Mouse (Mus musculus) intestine, embryonic 15.5 days (tissue): ENCODE results near the gene Sec22a. TPM values are rescaled to one million over a fixed set of nuclear protein-coding genes. Genes with fewer than 3 reads are reported as not detected.

ENCODE experiments used
- ATAC-seq: fragments of 200-750 bp; cut with Nextera tagmentation; 2 replicates; pipeline ENCODE4 v1.8.0; 2017; ENCODE audit warnings: moderate TSS enrichment, moderate library complexity
- H3K27ac ChIP-seq: fragments of 300-500 bp; sonication (generic); 2 replicates; pipeline ENCODE4 v1.5.1; 2015; ENCODE audit warnings: mild to moderate bottlenecking, inconsistent platforms
- H3K27me3 ChIP-seq: fragments of 300-500 bp; sonication (generic); replicated peaks from 2 replicates; pipeline ENCODE4 v1.6.1; 2015; ENCODE audit warnings: inconsistent platforms
- H3K36me3 ChIP-seq: fragments of 300-500 bp; sonication (generic); 2 replicates; pipeline ENCODE4 v1.6.1; 2015; ENCODE audit warnings: inconsistent platforms
- H3K4me1 ChIP-seq: fragments of 300-500 bp; sonication (generic); replicated peaks from 2 replicates; pipeline ENCODE4 v1.6.1; 2015; ENCODE audit warnings: inconsistent platforms
- H3K4me2 ChIP-seq: fragments of 300-500 bp; sonication (generic); replicated peaks from 2 replicates; pipeline ENCODE4 v1.6.1; 2015; ENCODE audit warnings: mild to moderate bottlenecking, inconsistent platforms
- H3K4me3 ChIP-seq: fragments of 300-500 bp; sonication (generic); replicated peaks from 2 replicates; pipeline ENCODE4 v1.5.1; 2015; ENCODE audit warnings: inconsistent platforms
- H3K9ac ChIP-seq: fragments of 300-500 bp; sonication (generic); 2 replicates; pipeline ENCODE4 v1.6.1; 2015; ENCODE audit warnings: inconsistent platforms
- H3K9me3 ChIP-seq: fragments of 300-500 bp; sonication (generic); 2 replicates; pipeline ENCODE4 v1.6.1; 2016; ENCODE audit warnings: inconsistent platforms
- WGBS: fragments of 180-500 bp; shearing (Covaris S2); methylation state at CpG from one replicate; pipeline ENCODE4 v1.1.7; 2015; 5-methylcytosine and 5-hydroxymethylcytosine counted together
- polyA plus RNA-seq: library from polyadenylated mRNA; unstranded; fragments of >200 nt; fragmentation: Nextera tagmentation; extraction: Ambion mirVana; gene quantifications from 2 replicates; pipeline ENCODE4 v1.2.1, GENCODE M21; 2015

The Sec22a gene
- polyA plus RNA-seq, 1 experiment from 2014 or later, result 54.3 TPM

- Histone ChIP-seq H3K4me2 (no peak overlapping the region), H3K9ac (no peak overlapping the region), H3K9me3 (no peaks in the 10 kb centered on the region), H3K27ac (no peak overlapping the region), H3K4me1 (no peaks in the 10 kb centered on the region; the same call in 1 of the 2 replicates), H3K4me3 (no peak overlapping the region), H3K36me3 (no peaks in the 10 kb centered on the region), H3K27me3 (no peaks in the 10 kb centered on the region)
- 89% methylated on average over 6 of the region's 6 CpGs for WGBS
- no peak for ATAC-seq
Measured at GRCm38 (mm10) chr16:35308486-35309143, 55.1 kb downstream of the Sec22a start.

GRCm38 (mm10) chr16:35308016-35308415, 55.7 kb downstream of the Sec22a start:
- no peak overlapping the region for H3K4me3 ChIP-seq
- H3K9me3 ChIP-seq, result no peaks in the 10 kb centered on the region
- no peaks in the 10 kb centered on the region for H3K27me3 ChIP-seq
- no peaks in the 10 kb centered on the region for H3K36me3 ChIP-seq
- no peak for ATAC-seq
- no peak overlapping the region for H3K9ac ChIP-seq
- no peaks in the 10 kb centered on the region; the same call in 1 of the 2 replicates for H3K4me1 ChIP-seq
- WGBS, result 87% methylated on average over 6 of the region's 6 CpGs
- no peak overlapping the region for H3K27ac ChIP-seq
- no peak overlapping the region for H3K4me2 ChIP-seq

GRCm38 (mm10) chr16:35307331-35307730, 56.4 kb downstream of the Sec22a start:
- H3K36me3 ChIP-seq, result no peaks in the 10 kb centered on the region
- no peak overlapping the region for H3K9ac ChIP-seq
- H3K4me1 ChIP-seq, result no peaks in the 10 kb centered on the region; the same call in 1 of the 2 replicates
- H3K4me2 ChIP-seq, result no peak overlapping the region
- H3K27ac ChIP-seq, result no peak overlapping the region
- H3K27me3 ChIP-seq, result no peaks in the 10 kb centered on the region
- ATAC-seq, result no peak
- no peaks in the 10 kb centered on the region for H3K9me3 ChIP-seq
- WGBS, result 82% methylated on average over 2 of the region's 2 CpGs
- no peak overlapping the region for H3K4me3 ChIP-seq

- Histone ChIP-seq H3K4me2 (no peak overlapping the region), H3K9ac (no peak overlapping the region), H3K9me3 (no peaks in the 10 kb centered on the region), H3K4me1 (no peaks in the 10 kb centered on the region; the same call in 1 of the 2 replicates), H3K4me3 (no peak overlapping the region), H3K27ac (no peak overlapping the region), H3K27me3 (no peaks in the 10 kb centered on the region), H3K36me3 (0 out of 2 replicates have a peak, but pooled peaks cover 3% of the 10 kb centered on the region)
- WGBS, result 80% methylated on average over 2 of the region's 2 CpGs
- no peak for ATAC-seq
Measured at GRCm38 (mm10) chr16:35306631-35307030, 57.1 kb downstream of the Sec22a start.

- Histone ChIP-seq H3K4me1 (no peaks in the 10 kb centered on the region), H3K27me3 (no peaks in the 10 kb centered on the region), H3K4me3 (no peak overlapping the region), H3K36me3 (0 out of 2 replicates have a peak, but pooled peaks cover 3% of the 10 kb centered on the region), H3K27ac (no peak overlapping the region), H3K9ac (no peak overlapping the region), H3K4me2 (no peak overlapping the region), H3K9me3 (no peaks in the 10 kb centered on the region)
- no peak for ATAC-seq
- WGBS, result 87% methylated on average over 7 of the region's 7 CpGs
Measured at GRCm38 (mm10) chr16:35305226-35305625, 58.5 kb downstream of the Sec22a start.

- no peak overlapping the region for H3K4me2 ChIP-seq
Measured at GRCm38 (mm10) chr16:35304416-35304815, 59.3 kb downstream of the Sec22a start.

GRCm38 (mm10) chr16:35303721-35304120, 60.0 kb downstream of the Sec22a start:
- no peaks in the 10 kb centered on the region for H3K4me1 ChIP-seq
- 91% methylated on average over 6 of the region's 6 CpGs for WGBS
- H3K4me3 ChIP-seq, result no peak overlapping the region
- no peak for ATAC-seq
- 0 out of 2 replicates have a peak, but pooled peaks cover 3% of the 10 kb centered on the region for H3K36me3 ChIP-seq
- H3K27ac ChIP-seq, result no peak overlapping the region
- no peaks in the 10 kb centered on the region for H3K27me3 ChIP-seq
- no peaks in the 10 kb centered on the region for H3K9me3 ChIP-seq
- H3K9ac ChIP-seq, result no peak overlapping the region
- no peak overlapping the region for H3K4me2 ChIP-seq

More at GRCm38 (mm10) chr16:35304416-35304815, 59.3 kb downstream of the Sec22a start:
- no peaks in the 10 kb centered on the region for H3K9me3 ChIP-seq
- H3K4me3 ChIP-seq, result no peak overlapping the region
- H3K4me1 ChIP-seq, result no peaks in the 10 kb centered on the region
- no peak overlapping the region for H3K9ac ChIP-seq
- 0 out of 2 replicates have a peak, but pooled peaks cover 3% of the 10 kb centered on the region for H3K36me3 ChIP-seq
- 87% methylated on average over 5 of the region's 5 CpGs for WGBS
- no peak for ATAC-seq
- H3K27ac ChIP-seq, result no peak overlapping the region
- H3K27me3 ChIP-seq, result no peaks in the 10 kb centered on the region

- Histone ChIP-seq H3K4me3 (no peak overlapping the region), H3K27me3 (no peaks in the 10 kb centered on the region), H3K9me3 (no peaks in the 10 kb centered on the region), H3K9ac (no peak overlapping the region), H3K27ac (no peak overlapping the region), H3K36me3 (0 out of 2 replicates have a peak, but pooled peaks cover 3% of the 10 kb centered on the region), H3K4me2 (no peak overlapping the region), H3K4me1 (no peaks in the 10 kb centered on the region)
- ATAC-seq, result 0 out of 2 replicates have a peak, but pooled peaks have one; percentile 45
- 41% methylated on average over 7 of the region's 7 CpGs for WGBS
Measured at GRCm38 (mm10) chr16:35302441-35303280, 61.1 kb downstream of the Sec22a start.

- no peak overlapping the region for H3K4me3 ChIP-seq
- no peak for ATAC-seq
- H3K4me1 ChIP-seq, result no peaks in the 10 kb centered on the region
- H3K27ac ChIP-seq, result no peak overlapping the region
- H3K9me3 ChIP-seq, result no peaks in the 10 kb centered on the region
- no peak overlapping the region for H3K9ac ChIP-seq
- 87% methylated on average over 6 of the region's 6 CpGs for WGBS
- no peak overlapping the region for H3K4me2 ChIP-seq
- H3K36me3 ChIP-seq, result 0 out of 2 replicates have a peak, but pooled peaks cover 3% of the 10 kb centered on the region
- no peaks in the 10 kb centered on the region for H3K27me3 ChIP-seq
Measured at GRCm38 (mm10) chr16:35300156-35300555, 63.6 kb downstream of the Sec22a start.

GRCm38 (mm10) chr16:35297786-35298185, 65.9 kb downstream of the Sec22a start:
- H3K9me3 ChIP-seq, result no peaks in the 10 kb centered on the region
- WGBS, result 74% methylated on average over 5 of the region's 5 CpGs
- H3K27ac ChIP-seq, result no peak overlapping the region
- no peaks in the 10 kb centered on the region for H3K27me3 ChIP-seq
- 0 out of 2 replicates have a peak, but pooled peaks cover 3% of the 10 kb centered on the region for H3K36me3 ChIP-seq
- ATAC-seq, result no peak
- no peaks in the 10 kb centered on the region for H3K4me1 ChIP-seq
- H3K4me2 ChIP-seq, result no peak overlapping the region
- no peak overlapping the region for H3K4me3 ChIP-seq
- H3K9ac ChIP-seq, result no peak overlapping the region

- no peaks in the 10 kb centered on the region for H3K4me1 ChIP-seq
- no peak overlapping the region for H3K4me3 ChIP-seq
- no peak overlapping the region for H3K4me2 ChIP-seq
- WGBS, result 85% methylated on average over 5 of the region's 5 CpGs
- H3K9me3 ChIP-seq, result no peaks in the 10 kb centered on the region
- no peak overlapping the region for H3K27ac ChIP-seq
- no peaks in the 10 kb centered on the region for H3K27me3 ChIP-seq
- H3K9ac ChIP-seq, result no peak overlapping the region
- no peak for ATAC-seq
- H3K36me3 ChIP-seq, result no peaks in the 10 kb centered on the region
Measured at GRCm38 (mm10) chr16:35287244-35287643, 76.5 kb downstream of the Sec22a start.

GRCm38 (mm10) chr16:35285821-35286220, 77.9 kb downstream of the Sec22a start:
- Histone ChIP-seq H3K27me3 (no peaks in the 10 kb centered on the region), H3K9me3 (no peaks in the 10 kb centered on the region), H3K36me3 (no peaks in the 10 kb centered on the region), H3K9ac (no peak overlapping the region), H3K27ac (no peak overlapping the region), H3K4me1 (no peaks in the 10 kb centered on the region), H3K4me3 (no peak overlapping the region), H3K4me2 (no peak overlapping the region)
- ATAC-seq, result no peak
- WGBS, result 72% methylated on average over 9 of the region's 9 CpGs
